28 mouse cellular contexts compared by ENCODE assay signal in genomic region chr5:127299010-127299409, GRCm38 (mm10). TPM values are rescaled to one million over a fixed set of nuclear protein-coding genes. Genes with fewer than 3 reads are reported as not detected.
A peak's percentile ranks its signal among the peaks of the same experiment; 100 is the strongest.
DNase-seq lines count a peak whose midpoint lies in the region; ATAC-seq and TF ChIP-seq lines count a peak whose summit lies in the region.
"Had no signal": no experiment of that assay in that cellular context is flagged by ENCODE, and none has a peak within 500 bp of the region (broad histone marks: within the 10 kb centered on the region; RNA-seq: fewer than 3 reads in every experiment).

No protein-coding gene starts in this region.

- no peak overlapping the region for H3K4me2 ChIP-seq in lung, embryonic 14.5 days
- H3K4me2 ChIP-seq in intestine, embryonic 16.5 days (ENCODE audit: low read depth, low read length), result no peak overlapping the region
- H3K4me2 ChIP-seq: embryonic facial prominence, embryonic 13.5 days; heart, embryonic 12.5 days; hindbrain, embryonic 15.5 days; lung, embryonic 15.5 days; neural tube, embryonic 13.5 days; stomach, embryonic 15.5 days had no signal

- intact Hi-C loops in left cerebral cortex, adult 2 months (cut with DNase I), result no loop called here

- 25% methylated on average over 1 of the region's 1 CpGs for WGBS in lung, embryonic 14.5 days
- WGBS in intestine, embryonic 16.5 days, result 60% methylated on average over 1 of the region's 1 CpGs

- ATAC-seq in lung, embryonic 14.5 days (ENCODE audit: insufficient read depth), result no peak
- no peak for ATAC-seq in intestine, embryonic 16.5 days
- ATAC-seq: forebrain, postnatal 0 days; inflammation-experienced regulatory T-cells, adult 6 months had no signal

- H3K4me1 ChIP-seq in lung, embryonic 14.5 days (ENCODE audit: insufficient read depth), result peaks cover 39% of the 10 kb centered on the region
- no peaks in the 10 kb centered on the region for H3K4me1 ChIP-seq in intestine, embryonic 16.5 days (ENCODE audit: control insufficient read depth, insufficient read depth, low read length)

- H3K9ac ChIP-seq in lung, embryonic 14.5 days, result no peak overlapping the region
- no peak overlapping the region for H3K9ac ChIP-seq in intestine, embryonic 16.5 days (ENCODE audit: low read depth, low read length)
- H3K9ac ChIP-seq: embryonic facial prominence, embryonic 13.5 days; forebrain, postnatal 0 days; heart, embryonic 12.5 days; hindbrain, embryonic 15.5 days; liver, embryonic 14.5 days; lung, embryonic 15.5 days; neural tube, embryonic 13.5 days; stomach, embryonic 15.5 days had no signal

- peak; percentile 43 for DNase-seq in lung, embryonic 14.5 days
- DNase-seq in lung, adult 18-20 months, result no peak
- DNase-seq in embryo, embryonic 10 days (ENCODE audit: low spot score), result peak; percentile 76
- DNase-seq in embryo, embryonic 11 days, result peak; percentile 64
- peak; percentile 79 for DNase-seq in mesoderm, embryonic 11.5 days (ENCODE audit: low read depth, low spot score)
- no peak for DNase-seq in left cerebral cortex, adult 2 months (ENCODE audit: extremely low spot score in 1 of 2, low spot score in 2 of 2)
- DNase-seq: adrenal gland, postnatal 25 days; forebrain, postnatal 0 days; heart, adult 2 months; heart, postnatal 4 days; kidney, adult 18-20 months; kidney, postnatal 10 days; layer of hippocampus, postnatal 36 days; liver; retina, postnatal 1 day; right cerebral cortex, postnatal 14 days; thymus, postnatal 14 days had no signal

- H3K4me3 ChIP-seq in lung, embryonic 14.5 days (ENCODE audit: low read depth, low read length), result no peak overlapping the region
- no peak overlapping the region for H3K4me3 ChIP-seq in intestine, embryonic 16.5 days (ENCODE audit: low read length)
- H3K4me3 ChIP-seq in left cerebral cortex, adult 2 months, result no peak overlapping the region
- H3K4me3 ChIP-seq: embryonic facial prominence, embryonic 13.5 days; heart, adult 2 months; heart, embryonic 12.5 days; hindbrain, embryonic 15.5 days; lung, embryonic 15.5 days; myocyte; neural tube, embryonic 13.5 days; stomach, embryonic 15.5 days had no signal

- H3K9me3 ChIP-seq in lung, embryonic 14.5 days (ENCODE audit: low read depth, low read length), result no peaks in the 10 kb centered on the region
- no peaks in the 10 kb centered on the region for H3K9me3 ChIP-seq in intestine, embryonic 16.5 days (ENCODE audit: control insufficient read depth, low read length)
- H3K9me3 ChIP-seq: embryonic facial prominence, embryonic 13.5 days; hindbrain, embryonic 15.5 days; lung, embryonic 15.5 days; neural tube, embryonic 13.5 days; stomach, embryonic 15.5 days had no signal

- H3K27ac ChIP-seq in lung, embryonic 14.5 days (ENCODE audit: low read depth), result no peak overlapping the region
- H3K27ac ChIP-seq in intestine, embryonic 16.5 days (ENCODE audit: low read length), result no peak overlapping the region
- H3K27ac ChIP-seq in left cerebral cortex, adult 2 months, result no peak overlapping the region
- H3K27ac ChIP-seq: embryonic facial prominence, embryonic 13.5 days; heart, adult 2 months; hindbrain, embryonic 15.5 days; liver, embryonic 14.5 days; lung, embryonic 15.5 days; neural tube, embryonic 13.5 days; stomach, embryonic 15.5 days had no signal

- TF ChIP-seq CTCF in lung, embryonic 14.5 days (IDR thresholded peaks at IDR 0.05; ENCODE audit: low read depth), result no peak
- TF ChIP-seq CTCF in left cerebral cortex, adult 2 months (IDR thresholded peaks at IDR 0.05), result no peak

- no peaks in the 10 kb centered on the region for H3K36me3 ChIP-seq in lung, embryonic 14.5 days (ENCODE audit: insufficient read depth)
- H3K36me3 ChIP-seq in intestine, embryonic 16.5 days (ENCODE audit: control insufficient read depth, insufficient read depth, low read length), result no peaks in the 10 kb centered on the region
- H3K36me3 ChIP-seq: embryonic facial prominence, embryonic 13.5 days; heart, embryonic 12.5 days; hindbrain, embryonic 15.5 days; lung, embryonic 15.5 days; neural tube, embryonic 13.5 days; stomach, embryonic 15.5 days had no signal

- no peaks in the 10 kb centered on the region for H3K27me3 ChIP-seq in lung, embryonic 14.5 days (ENCODE audit: insufficient read depth, low read length)
- no peaks in the 10 kb centered on the region for H3K27me3 ChIP-seq in intestine, embryonic 16.5 days (replicated peaks; ENCODE audit: control insufficient read depth, insufficient read depth, low read length)
- H3K27me3 ChIP-seq: embryonic facial prominence, embryonic 13.5 days; heart, embryonic 12.5 days; hindbrain, embryonic 15.5 days; lung, embryonic 15.5 days; neural tube, embryonic 13.5 days; stomach, embryonic 15.5 days had no signal

RNA-seq across cellular contexts. Expression of gene Tmem132c, which starts 57.4 kb away (rescaled TPM):
- polyA plus RNA-seq in lung, embryonic 14.5 days (2014; fragmentation: Nextera tagmentation; extraction: Ambion mirVana), result 23.3 and 28.5 TPM in 2 replicates
- 0.18 and 0.39 TPM in 2 replicates for polyA plus RNA-seq in intestine, embryonic 16.5 days (2015; fragmentation: Nextera tagmentation; extraction: Ambion mirVana)
- 1 to 10 TPM; 6.2 to 9.5 TPM for total RNA-seq in left cerebral cortex, adult 2 months (2021)
- total RNA-seq: megakaryocyte progenitor cell, adult 5-6 weeks had no signal
- polyA plus RNA-seq: myocyte had no signal

Comparison
In these comparisons a context has a peak if more than half of its experiments do, and no peak if none do; other contexts are left out.
1. DNase-seq: peak in lung, embryonic 14.5 days (single experiment), embryo, embryonic 10 days (single experiment), embryo, embryonic 11 days (single experiment) and mesoderm, embryonic 11.5 days (single experiment); none in lung, adult 18-20 months (0 of 2) and left cerebral cortex, adult 2 months (0 of 2).
2. RNA of gene Tmem132c, which starts 57.4 kb away (polyA plus RNA-seq): 23.3 to 28.5 TPM in lung, embryonic 14.5 days; 0.18 to 0.39 TPM in intestine, embryonic 16.5 days; every median in the first group is over 10 times any median in the second.